Mouse (Mus musculus) forebrain, embryonic 14.5 days (tissue): ENCODE measurements around the gene Mcf2. TPM values are rescaled to one million over a fixed set of nuclear protein-coding genes. Genes with fewer than 3 reads are reported as not detected.

Source experiments
- polyA plus RNA-seq: library from polyadenylated mRNA; unstranded; fragments of >200 nt; fragmentation: Nextera tagmentation; extraction: Ambion mirVana; gene quantifications from 2 replicates; pipeline ENCODE4 v1.2.1, GENCODE M21; 2014

Mcf2 gene
- polyA plus RNA-seq, 1 experiment from 2014 or later: 1.2 TPM

Other genes with a start within 250 kb of the Mcf2 start
- gene F9, start 179.6 kb downstream of the Mcf2 start, polyA plus RNA-seq: not detected in 2 replicates